Mouse (Mus musculus): ENCODE measurements at regions not wholly inside any gene's neighbourhood (a gene's known extent, or its start where the extent isn't known, plus 50 kb on each side); places are given as distances from the start of the nearest gene placed in this dataset.
"Not testable (repeated sequence)": the region's sequence is repeated elsewhere in the genome, so short reads cannot be mapped to it uniquely, and the experiment has no call there.

DNA sequence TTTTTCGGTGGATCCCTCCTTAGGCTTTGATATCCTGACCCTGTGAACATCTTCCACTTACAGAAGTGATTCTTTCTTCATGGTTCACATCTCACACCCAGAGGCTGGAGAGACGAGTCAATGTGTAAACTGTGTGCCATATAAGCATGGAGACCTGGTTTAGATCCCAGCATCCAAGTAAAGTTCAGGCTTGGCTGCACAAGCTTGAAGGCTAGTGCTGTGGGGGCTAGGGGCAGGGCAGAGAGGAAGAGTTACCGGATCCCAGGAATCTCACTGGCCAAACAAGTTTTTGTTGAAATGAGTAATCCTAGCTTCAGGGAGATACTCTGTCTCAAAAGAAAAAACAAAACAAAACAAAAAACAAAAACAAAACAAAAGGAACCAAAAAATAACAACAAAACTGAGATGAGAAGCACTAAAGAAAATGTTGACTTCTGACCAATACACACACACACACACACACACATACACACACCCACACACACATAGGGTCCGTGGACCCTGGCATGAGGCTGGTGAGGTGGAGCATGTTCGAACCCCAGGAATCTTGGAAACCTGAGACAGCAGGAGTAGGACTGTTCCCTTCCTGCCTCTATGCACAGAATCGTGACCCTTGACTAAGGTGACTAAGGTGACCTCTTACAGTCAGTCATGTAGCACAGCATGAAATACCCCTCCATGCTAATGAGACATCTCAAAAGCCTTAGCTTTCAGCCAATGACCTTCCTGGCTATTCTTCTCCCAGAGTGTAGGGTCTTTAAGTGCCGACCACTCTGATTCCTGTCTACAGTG, 55.2 kb downstream of the Gm12728 start:
- no peaks in the 10 kb centered on the region for H3K4me1 ChIP-seq (ENCODE audit: control insufficient read depth in 2 of 2, insufficient read depth in 2 of 2, low read length in 2 of 2)
- 79% methylated on average over 7 of the region's 7 CpGs for WGBS

DNA sequence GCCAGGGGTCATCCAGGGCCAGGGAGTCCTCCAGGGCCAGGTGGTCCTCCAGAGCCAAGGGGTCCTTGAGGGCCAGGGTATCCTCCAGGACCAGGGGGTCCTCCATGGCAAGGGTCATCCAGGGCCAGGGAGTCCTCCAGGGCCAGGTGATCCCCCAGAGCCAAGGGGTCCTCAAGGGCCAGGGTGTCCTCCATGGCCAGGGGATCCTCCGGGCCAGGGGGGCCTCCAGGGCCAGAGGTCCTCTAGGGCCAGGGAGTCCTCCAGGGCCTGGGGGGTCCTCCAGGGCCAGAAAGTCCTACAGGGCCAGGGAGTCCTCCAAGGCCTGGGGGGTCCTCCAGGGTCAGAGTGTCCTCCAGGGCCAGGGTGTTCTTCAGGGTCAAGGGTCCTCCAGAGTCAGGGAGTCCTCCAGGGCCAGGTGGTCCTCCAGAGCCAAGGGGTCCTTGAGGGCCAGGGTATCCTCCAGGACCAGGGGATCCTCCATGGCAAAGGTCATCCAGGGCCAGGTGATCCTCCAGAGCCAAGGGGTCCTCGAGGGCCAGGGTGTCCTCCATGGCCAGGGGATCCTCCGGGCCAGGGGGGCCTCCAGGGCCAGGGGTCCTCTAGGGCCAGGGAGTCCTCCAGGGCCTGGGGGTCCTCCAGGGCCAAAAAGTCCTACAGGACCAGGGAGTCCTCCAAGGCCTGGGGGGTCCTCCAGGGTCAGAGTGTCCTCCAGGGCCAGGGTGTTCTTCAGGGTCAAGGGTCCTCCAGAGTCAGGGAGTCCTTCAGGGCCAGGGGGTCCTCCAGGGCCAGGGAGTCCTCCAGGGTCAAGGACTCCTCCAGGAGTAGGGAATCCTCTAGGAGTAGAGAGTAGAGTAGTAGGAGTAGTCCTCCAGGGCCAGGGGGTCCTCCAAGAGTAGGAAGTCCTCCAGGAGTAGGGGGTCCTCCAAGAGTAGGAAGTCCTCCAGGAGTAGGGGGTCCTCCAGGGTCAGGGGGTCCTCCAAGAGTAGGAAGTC, 56.6 kb downstream of the Gm12728 start:
- H3K4me1 ChIP-seq (ENCODE audit: control insufficient read depth in 2 of 2, insufficient read depth in 2 of 2, low read length in 2 of 2); H3K27ac ChIP-seq (replicated peaks in 1 of 2; ENCODE audit: control insufficient read depth in 1 of 2, insufficient read depth in 1 of 2, low read depth in 2 of 2, low read length in 2 of 2); H3K9ac ChIP-seq (ENCODE audit: low read length); H3K4me2 ChIP-seq (ENCODE audit: low read length); H3K36me3 ChIP-seq (ENCODE audit: control insufficient read depth, insufficient read depth, low read length); H3K27me3 ChIP-seq (ENCODE audit: control insufficient read depth, insufficient read depth, low read length); H3K9me3 ChIP-seq (ENCODE audit: control insufficient read depth, low read length); H3K4me3 ChIP-seq (ENCODE audit: control insufficient read depth in 1 of 2, insufficient read depth in 1 of 2, low read depth in 1 of 2, low read length in 2 of 2): not testable (repeated sequence)
- peak; percentile 50 for ATAC-seq (ENCODE audit: insufficient number of reproducible peaks, insufficient read depth, low FRiP score, low read depth)
- WGBS: 94% methylated on average over 3 of the region's 3 CpGs

More for the DNA sequence above, 55.2 kb downstream of the Gm12728 start:
- Histone ChIP-seq H3K36me3 (ENCODE audit: control insufficient read depth, insufficient read depth, low read length) (no peaks in the 10 kb centered on the region), H3K27ac (replicated peaks in 1 of 2; ENCODE audit: control insufficient read depth in 1 of 2, insufficient read depth in 1 of 2, low read depth in 2 of 2, low read length in 2 of 2) (no peak overlapping the region), H3K4me2 (ENCODE audit: low read length) (no peak overlapping the region), H3K4me3 (ENCODE audit: control insufficient read depth in 1 of 2, insufficient read depth in 1 of 2, low read depth in 1 of 2, low read length in 2 of 2) (no peak overlapping the region), H3K27me3 (ENCODE audit: control insufficient read depth, insufficient read depth, low read length) (no peaks in the 10 kb centered on the region), H3K9me3 (ENCODE audit: control insufficient read depth, low read length) (no peaks in the 10 kb centered on the region), H3K9ac (ENCODE audit: low read length) (no peak overlapping the region)
- ATAC-seq (ENCODE audit: insufficient number of reproducible peaks, insufficient read depth, low FRiP score, low read depth): no peak

DNA sequence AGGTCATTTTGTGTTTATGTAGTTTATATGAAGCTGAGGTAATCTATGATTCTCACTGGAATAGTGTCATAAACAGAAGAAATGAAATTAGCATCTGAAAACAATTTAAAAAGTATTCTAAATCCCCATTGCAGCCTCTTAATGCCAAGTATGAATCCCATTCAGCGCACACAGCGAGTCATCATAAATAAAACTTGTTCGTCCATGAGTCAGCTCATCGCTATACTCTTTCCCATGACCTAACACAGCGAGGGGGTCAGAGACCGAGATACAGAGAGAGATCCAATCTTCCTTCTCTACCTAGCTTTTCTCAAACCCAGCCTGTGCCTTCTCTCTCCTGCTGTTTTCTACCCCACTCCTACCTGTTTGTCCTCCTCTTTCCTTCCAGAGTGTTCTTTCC, 63.4 kb downstream of the Gm12728 start:
- Histone ChIP-seq H3K4me1 (ENCODE audit: control insufficient read depth in 2 of 2, insufficient read depth in 2 of 2, low read length in 2 of 2) (no peaks in the 10 kb centered on the region), H3K27me3 (ENCODE audit: control insufficient read depth, insufficient read depth, low read length) (no peaks in the 10 kb centered on the region), H3K9me3 (ENCODE audit: control insufficient read depth, low read length) (peaks cover 7% of the 10 kb centered on the region; the same call in 1 of the 2 replicates), H3K36me3 (ENCODE audit: control insufficient read depth, insufficient read depth, low read length) (no peaks in the 10 kb centered on the region), H3K9ac (ENCODE audit: low read length) (no peak overlapping the region), H3K27ac (replicated peaks in 1 of 2; ENCODE audit: control insufficient read depth in 1 of 2, insufficient read depth in 1 of 2, low read depth in 2 of 2, low read length in 2 of 2) (no peak overlapping the region), H3K4me2 (ENCODE audit: low read length) (no peak overlapping the region), H3K4me3 (ENCODE audit: control insufficient read depth in 1 of 2, insufficient read depth in 1 of 2, low read depth in 1 of 2, low read length in 2 of 2) (no peak overlapping the region)
- 82% methylated on average over 6 of the region's 6 CpGs for WGBS
- ATAC-seq (ENCODE audit: insufficient number of reproducible peaks, insufficient read depth, low FRiP score, low read depth): no peak

DNA sequence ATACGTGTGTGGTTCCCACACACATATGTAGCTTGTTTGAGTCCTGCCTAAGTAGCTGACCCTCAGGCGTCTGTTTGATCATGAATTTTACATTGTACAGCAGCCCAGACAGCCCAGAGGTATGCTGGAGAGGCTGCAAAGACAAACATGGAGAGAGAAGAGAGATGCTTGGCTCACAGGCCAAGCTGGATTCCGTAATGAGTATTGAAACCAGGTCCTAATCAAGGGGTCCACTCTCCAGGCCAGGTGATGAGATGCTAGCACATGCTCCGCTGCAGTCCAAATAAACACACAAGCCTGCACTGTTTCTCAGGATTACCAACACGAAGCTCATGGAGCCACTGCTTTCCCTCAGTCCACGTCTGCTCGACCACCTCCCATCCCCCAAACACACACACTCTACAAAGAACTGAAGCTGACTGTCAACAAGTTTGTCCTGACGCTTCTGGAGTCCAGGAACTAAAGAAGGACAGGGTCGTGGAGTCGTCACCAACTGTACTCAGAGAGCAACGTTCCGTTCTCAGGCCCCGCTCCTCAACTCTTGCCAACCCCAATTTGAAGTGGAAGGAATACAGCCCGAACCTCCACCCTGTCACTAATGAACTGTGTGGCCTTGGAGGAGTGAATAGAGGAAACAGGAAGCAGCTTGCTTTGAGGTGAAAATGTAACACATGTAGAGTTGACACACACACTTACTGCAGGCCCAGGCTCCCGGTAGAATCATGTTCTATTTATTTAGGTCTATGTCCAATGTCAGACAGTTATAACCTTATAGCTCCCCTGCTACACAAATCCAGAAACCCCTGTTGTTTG, 69.6 kb downstream of the Gm12728 start:
- 37% methylated on average over 15 of the region's 15 CpGs for WGBS
- Histone ChIP-seq H3K9ac (ENCODE audit: low read length) (no peak overlapping the region), H3K27ac (replicated peaks in 1 of 2; ENCODE audit: control insufficient read depth in 1 of 2, insufficient read depth in 1 of 2, low read depth in 2 of 2, low read length in 2 of 2) (no peak overlapping the region), H3K36me3 (ENCODE audit: control insufficient read depth, insufficient read depth, low read length) (no peaks in the 10 kb centered on the region), H3K4me1 (ENCODE audit: control insufficient read depth in 2 of 2, insufficient read depth in 2 of 2, low read length in 2 of 2) (peaks cover 5 to 9% of the 10 kb centered on the region in 2 experiments; a peak in 3 of 4 replicates), H3K27me3 (ENCODE audit: control insufficient read depth, insufficient read depth, low read length) (no peaks in the 10 kb centered on the region), H3K9me3 (ENCODE audit: control insufficient read depth, low read length) (no peaks in the 10 kb centered on the region), H3K4me2 (ENCODE audit: low read length) (no peak overlapping the region), H3K4me3 (ENCODE audit: control insufficient read depth in 1 of 2, insufficient read depth in 1 of 2, low read depth in 1 of 2, low read length in 2 of 2) (no peak overlapping the region)
- ATAC-seq (ENCODE audit: insufficient number of reproducible peaks, insufficient read depth, low FRiP score, low read depth): no peak

DNA sequence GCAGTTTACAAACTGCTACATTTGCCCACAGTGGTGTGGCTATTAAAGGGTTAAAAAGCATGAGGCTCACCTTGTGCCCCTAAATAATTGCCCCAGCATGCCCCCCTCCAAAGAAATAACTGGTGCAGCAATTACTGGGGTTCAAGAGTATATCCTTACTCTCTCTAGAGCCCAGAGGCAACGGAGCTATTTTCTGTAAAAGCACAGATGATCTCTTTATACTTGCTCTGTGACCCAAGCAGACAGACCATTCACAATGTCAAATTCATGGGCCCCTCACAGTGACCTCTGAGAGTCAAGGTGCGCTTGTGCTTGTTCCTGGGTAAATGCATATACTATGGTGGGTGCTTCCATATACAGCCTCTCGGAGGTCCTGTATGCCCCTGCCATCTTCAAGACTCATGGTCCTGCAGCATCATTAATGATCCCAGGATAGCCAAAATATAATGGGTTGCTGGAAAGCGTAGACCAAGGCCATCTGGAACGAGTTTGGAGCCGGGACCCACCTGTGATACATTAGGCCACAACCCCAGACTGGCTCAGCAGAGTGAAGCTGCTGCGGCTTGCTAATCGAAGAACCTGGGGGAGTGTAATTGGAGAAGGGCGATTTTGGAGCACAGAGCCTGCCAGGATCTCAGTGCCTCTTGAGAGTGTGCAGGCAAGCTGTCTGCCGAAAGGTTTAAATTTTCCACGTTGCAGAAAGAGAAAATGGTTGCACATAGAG, 71.4 kb downstream of the Gm12728 start:
- H3K4me1 ChIP-seq (ENCODE audit: control insufficient read depth in 2 of 2, insufficient read depth in 2 of 2, low read length in 2 of 2): peaks cover 5 to 9% of the 10 kb centered on the region in 2 experiments; a peak in 3 of 4 replicates
- H3K4me3 ChIP-seq (ENCODE audit: control insufficient read depth in 1 of 2, insufficient read depth in 1 of 2, low read depth in 1 of 2, low read length in 2 of 2): no peak overlapping the region
- 56% methylated on average over 11 of the region's 11 CpGs for WGBS
- ATAC-seq (ENCODE audit: insufficient number of reproducible peaks, insufficient read depth, low FRiP score, low read depth): no peak
- H3K27ac ChIP-seq (replicated peaks in 1 of 2; ENCODE audit: control insufficient read depth in 1 of 2, insufficient read depth in 1 of 2, low read depth in 2 of 2, low read length in 2 of 2): no peak overlapping the region
- H3K9ac ChIP-seq (ENCODE audit: low read length): no peak overlapping the region
- no peak overlapping the region for H3K4me2 ChIP-seq (ENCODE audit: low read length)
- no peaks in the 10 kb centered on the region for H3K27me3 ChIP-seq (ENCODE audit: control insufficient read depth, insufficient read depth, low read length)
- H3K9me3 ChIP-seq (ENCODE audit: control insufficient read depth, low read length): no peaks in the 10 kb centered on the region
- H3K36me3 ChIP-seq (ENCODE audit: control insufficient read depth, insufficient read depth, low read length): no peaks in the 10 kb centered on the region

DNA sequence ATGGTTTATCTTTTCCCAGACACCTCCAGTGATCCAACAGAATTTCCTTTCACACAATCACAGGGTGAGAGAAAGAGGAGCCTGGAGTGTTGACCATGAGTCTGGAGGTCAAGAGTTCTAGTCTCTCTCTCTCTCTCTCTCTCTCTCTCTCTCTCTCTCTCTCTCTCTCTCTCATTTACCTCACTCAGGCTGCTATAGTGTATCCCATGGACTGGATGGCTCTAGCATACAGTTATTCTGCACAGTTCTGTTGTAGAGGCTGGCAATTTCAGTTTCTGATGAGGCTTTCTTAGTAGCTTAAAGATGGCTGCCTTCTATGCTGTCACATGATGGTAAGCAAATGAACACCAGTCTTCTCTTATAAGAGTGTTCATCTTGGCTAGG, 72.0 kb downstream of the Gm12728 start:
- Histone ChIP-seq H3K36me3 (ENCODE audit: control insufficient read depth, insufficient read depth, low read length) (no peaks in the 10 kb centered on the region), H3K9ac (ENCODE audit: low read length) (no peak overlapping the region), H3K4me3 (ENCODE audit: control insufficient read depth in 1 of 2, insufficient read depth in 1 of 2, low read depth in 1 of 2, low read length in 2 of 2) (no peak overlapping the region), H3K27me3 (ENCODE audit: control insufficient read depth, insufficient read depth, low read length) (no peaks in the 10 kb centered on the region), H3K4me1 (ENCODE audit: control insufficient read depth in 2 of 2, insufficient read depth in 2 of 2, low read length in 2 of 2) (peaks cover 5 to 9% of the 10 kb centered on the region in 2 experiments; a peak in 3 of 4 replicates), H3K27ac (replicated peaks in 1 of 2; ENCODE audit: control insufficient read depth in 1 of 2, insufficient read depth in 1 of 2, low read depth in 2 of 2, low read length in 2 of 2) (no peak overlapping the region), H3K9me3 (ENCODE audit: control insufficient read depth, low read length) (no peaks in the 10 kb centered on the region), H3K4me2 (ENCODE audit: low read length) (no peak overlapping the region)
- no peak for ATAC-seq (ENCODE audit: insufficient number of reproducible peaks, insufficient read depth, low FRiP score, low read depth)

DNA sequence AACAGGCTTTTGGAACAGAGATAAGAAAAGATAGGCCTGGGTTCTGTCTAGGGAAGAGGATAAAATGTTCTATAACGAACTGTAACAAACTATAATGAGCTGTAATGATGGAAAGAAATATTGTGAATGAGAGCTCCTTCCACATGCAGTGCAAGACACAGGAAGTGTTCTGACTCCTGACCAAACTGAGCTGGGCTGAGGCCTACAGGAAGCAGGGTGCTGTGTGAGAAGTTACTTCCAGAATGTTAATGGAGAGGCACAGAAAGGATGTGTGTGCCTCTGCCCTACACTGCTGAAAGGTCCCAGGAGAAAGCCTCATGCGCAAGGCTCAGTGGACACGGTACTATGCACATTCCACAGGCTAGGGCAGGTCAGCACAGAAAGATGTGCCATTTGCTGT, 80.8 kb downstream of the Gm12728 start:
- ATAC-seq (ENCODE audit: insufficient number of reproducible peaks, insufficient read depth, low FRiP score, low read depth): no peak
- 59% methylated on average over 3 of the region's 3 CpGs for WGBS

More for the DNA sequence above, 80.8 kb downstream of the Gm12728 start:
- Histone ChIP-seq H3K9ac (ENCODE audit: low read length) (no peak overlapping the region), H3K27me3 (ENCODE audit: control insufficient read depth, insufficient read depth, low read length) (no peaks in the 10 kb centered on the region), H3K4me3 (ENCODE audit: control insufficient read depth in 1 of 2, insufficient read depth in 1 of 2, low read depth in 1 of 2, low read length in 2 of 2) (no peak overlapping the region), H3K27ac (replicated peaks in 1 of 2; ENCODE audit: control insufficient read depth in 1 of 2, insufficient read depth in 1 of 2, low read depth in 2 of 2, low read length in 2 of 2) (no peak overlapping the region), H3K4me2 (ENCODE audit: low read length) (no peak overlapping the region), H3K36me3 (ENCODE audit: control insufficient read depth, insufficient read depth, low read length) (no peaks in the 10 kb centered on the region), H3K4me1 (ENCODE audit: control insufficient read depth in 2 of 2, insufficient read depth in 2 of 2, low read length in 2 of 2) (peaks cover 5 to 24% of the 10 kb centered on the region in 2 experiments), H3K9me3 (ENCODE audit: control insufficient read depth, low read length) (peaks cover 2% of the 10 kb centered on the region; the same call in 1 of the 2 replicates)

All from heart, embryonic 14.5 days (tissue).